Mouse (Mus musculus): ENCODE results near the gene Med17.

The Med17 gene

DNA sequence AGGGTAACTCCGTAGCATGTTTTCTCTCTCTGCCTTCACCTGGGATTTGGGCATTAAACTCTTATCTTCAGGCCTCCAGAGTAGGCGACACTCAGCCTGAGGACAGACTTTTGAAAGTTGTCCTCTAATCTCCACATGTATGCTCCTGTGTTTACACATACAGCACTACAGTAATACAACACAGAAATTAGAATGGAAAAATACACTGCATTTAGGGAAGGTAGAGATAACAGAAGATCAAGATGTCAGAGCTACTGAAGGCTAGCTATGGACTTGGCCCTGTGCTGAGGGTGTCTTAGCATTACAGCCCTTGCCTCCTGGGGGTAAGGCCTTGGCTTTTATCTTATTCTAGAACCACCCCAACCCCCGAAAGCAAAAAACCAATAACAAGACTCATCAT lies 8.7 kb upstream of the Med17 start:
- no peak for DNase-seq (ENCODE audit: low spot score)

DNA sequence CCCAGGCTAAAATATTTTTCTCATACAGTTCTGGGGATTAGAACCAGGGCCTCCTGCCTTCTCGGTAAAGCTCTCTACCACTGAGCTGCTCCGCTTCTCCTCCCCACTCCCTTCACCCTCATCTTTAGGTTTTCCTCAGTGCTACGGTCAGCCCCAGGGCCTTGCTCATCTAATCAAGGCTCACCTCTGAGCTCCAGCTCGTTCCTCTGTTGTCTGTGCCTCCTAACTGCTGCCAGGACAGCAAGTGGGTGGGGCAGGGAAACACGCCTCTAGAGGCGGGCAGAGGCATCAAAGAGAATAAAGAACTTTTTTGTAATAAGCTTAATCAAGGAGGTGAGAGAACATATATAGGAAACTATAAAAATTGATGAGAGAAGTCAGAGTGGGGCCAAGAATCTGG lies 8.1 kb upstream of the Med17 start:
- no peak for DNase-seq (ENCODE audit: low spot score)

DNA sequence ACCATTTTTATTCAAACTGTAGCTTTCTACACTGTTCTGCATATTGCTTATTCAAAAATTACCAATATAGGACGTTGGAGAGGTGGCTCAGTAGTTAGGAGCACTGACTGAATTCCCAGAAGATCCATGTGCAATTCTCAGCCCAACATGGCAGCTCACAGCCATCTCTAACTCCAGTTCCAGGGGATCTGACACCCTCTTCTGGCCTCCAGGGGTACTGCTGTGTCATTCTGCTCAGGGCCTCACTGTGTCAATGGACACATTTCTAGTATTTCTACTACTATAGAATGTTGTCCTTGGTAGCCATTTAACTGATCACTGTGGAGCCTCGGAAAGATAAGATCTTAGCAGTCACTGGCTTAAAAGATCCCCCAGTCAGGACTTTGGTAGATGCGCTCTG lies 5.7 kb upstream of the Med17 start:
- no peak for DNase-seq (ENCODE audit: low spot score)

DNA sequence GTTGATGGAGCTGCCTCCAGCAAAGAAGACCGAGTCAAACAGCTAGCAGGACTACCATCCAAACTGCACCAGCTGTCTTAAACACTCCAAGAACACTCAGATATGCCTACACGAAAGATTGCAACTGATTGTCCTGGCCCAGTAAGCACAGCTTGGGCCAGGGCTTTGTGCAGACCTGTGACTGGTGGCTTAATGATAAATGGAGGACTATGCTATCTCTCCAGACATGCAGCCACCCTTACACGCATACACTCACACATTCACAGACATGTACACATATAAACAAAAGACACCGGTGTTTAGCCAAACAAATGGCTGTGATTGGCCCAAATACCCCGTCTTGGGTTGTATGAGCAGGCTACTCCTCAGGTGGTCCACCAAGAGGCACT lies 754 bp upstream of the Med17 start:
- DNase-seq (ENCODE audit: low spot score): no peak

DNA sequence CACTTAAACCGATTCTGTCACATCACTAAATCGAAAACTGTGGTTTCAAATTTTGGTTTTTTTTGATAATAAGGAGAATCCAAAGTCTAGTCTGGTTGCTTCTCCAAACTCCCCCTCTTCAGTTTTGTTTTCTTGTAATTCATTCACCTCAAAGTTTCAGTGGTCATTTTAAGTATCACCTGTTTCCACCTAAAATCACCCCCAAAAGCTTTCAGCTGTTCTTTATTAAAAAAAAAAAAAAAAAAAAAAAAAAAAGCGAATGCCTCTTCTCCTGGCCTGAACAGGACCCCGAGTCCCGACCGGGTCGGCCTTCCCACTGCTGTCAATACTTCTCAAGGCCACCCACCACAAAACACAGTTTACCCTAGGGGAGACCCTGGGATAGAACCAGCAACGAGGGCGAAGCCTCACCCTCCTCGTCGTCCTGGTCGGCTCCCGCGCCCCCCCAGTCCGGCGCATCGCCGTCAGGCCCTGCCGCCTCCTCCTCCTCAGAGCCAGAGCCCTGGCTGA lies 537 bp downstream of the Med17 start:
- DNase-seq (ENCODE audit: low spot score): no peak

DNA sequence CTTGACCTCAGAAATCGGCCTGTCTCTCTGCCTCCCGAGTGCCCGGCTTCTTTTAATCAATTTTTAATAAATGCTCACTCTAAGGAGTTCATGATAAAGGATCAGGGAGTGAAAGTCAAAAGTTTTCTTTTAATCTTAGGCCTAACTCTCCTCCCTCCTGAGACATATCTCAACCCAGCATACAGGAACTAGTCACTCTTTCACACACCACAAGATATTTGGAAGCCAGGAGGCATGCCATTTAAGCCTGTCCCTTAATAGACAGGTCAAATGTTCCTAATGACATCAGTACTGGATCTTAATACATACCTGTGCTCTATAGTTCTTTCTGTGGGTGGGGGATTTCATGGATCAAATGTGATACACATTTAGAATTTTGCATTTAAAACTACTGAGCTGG lies 1.4 kb downstream of the Med17 start:
- no peak for DNase-seq (ENCODE audit: low spot score)

DNA sequence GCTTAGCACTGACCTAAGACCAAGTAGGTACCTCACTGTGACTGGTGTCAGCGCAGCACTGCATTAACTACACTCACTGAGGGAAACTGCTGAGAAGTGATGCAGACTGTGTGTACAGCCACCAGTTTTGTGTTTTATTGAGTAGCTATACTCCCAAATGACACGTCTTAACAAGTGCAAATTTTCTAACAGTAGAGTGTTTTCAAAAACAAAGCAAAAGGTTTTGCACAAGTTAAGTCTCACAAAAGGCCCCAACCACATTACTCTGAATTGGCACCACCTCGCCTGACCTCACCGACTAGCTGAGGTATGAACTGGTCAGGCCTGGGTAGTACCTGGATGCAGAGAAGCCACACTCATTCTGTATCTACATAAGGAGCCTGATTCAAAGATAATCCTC lies 2.9 kb downstream of the Med17 start:
- no peak for DNase-seq (ENCODE audit: low spot score)

DNA sequence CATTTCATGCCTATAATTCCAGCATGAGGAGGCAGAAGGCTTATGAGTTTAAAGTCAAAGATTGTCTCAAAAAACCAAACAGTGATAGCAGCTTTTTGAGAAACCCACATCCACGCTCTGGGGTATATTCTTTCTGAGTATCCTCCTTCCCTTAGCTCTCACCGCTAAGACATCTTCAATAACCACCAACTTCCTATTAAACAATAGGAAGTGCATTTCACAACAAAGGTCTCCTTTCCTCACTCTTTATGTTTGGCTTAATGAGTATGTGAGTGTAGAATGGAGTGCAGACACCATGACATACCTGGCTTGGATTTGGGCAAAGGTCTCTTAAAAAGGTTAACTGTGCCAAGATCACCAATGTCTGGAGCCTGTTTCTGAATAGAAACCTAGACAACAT lies 5.8 kb downstream of the Med17 start:
- DNase-seq (ENCODE audit: low spot score): no peak

DNA sequence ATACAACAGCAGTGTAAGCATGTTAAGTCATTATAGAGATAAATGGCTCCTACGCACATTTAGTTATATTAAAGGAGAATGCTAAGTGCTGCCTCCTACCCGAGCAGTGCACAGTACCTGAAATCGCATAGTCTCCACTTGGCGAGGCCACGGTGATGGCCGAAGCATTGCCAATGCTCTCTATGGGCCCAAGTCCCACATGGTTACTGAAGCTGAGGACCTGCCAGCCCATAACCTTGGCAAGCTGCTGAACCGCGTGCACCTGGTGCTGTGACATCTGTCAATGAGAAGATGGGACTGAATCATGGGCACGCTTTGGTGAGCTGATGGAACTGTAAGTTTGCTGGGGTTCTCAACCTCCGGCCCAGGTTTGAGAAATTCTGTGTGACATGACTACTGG lies 16.2 kb downstream of the Med17 start:
- no peak for DNase-seq (ENCODE audit: low spot score)

DNA sequence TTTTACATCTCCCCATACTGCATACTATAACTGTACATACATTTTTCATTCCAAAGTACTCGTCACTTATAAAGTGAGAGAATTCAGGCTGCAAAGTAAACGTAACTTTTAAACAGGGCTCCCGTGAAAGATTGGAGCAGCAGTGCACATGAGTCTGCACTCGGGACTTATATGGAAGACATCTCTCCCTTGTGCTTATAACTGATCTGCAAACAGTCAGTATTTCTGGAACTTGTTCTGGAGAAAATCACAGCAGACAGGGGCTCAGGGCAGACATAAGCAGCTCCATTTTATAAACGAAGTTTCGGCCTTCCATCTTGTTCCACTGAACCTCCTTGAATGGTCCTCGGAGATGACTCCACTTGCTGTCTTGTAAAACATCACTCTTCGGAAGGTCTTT lies 17.8 kb downstream of the Med17 start:
- no peak for DNase-seq (ENCODE audit: low spot score)

DNA sequence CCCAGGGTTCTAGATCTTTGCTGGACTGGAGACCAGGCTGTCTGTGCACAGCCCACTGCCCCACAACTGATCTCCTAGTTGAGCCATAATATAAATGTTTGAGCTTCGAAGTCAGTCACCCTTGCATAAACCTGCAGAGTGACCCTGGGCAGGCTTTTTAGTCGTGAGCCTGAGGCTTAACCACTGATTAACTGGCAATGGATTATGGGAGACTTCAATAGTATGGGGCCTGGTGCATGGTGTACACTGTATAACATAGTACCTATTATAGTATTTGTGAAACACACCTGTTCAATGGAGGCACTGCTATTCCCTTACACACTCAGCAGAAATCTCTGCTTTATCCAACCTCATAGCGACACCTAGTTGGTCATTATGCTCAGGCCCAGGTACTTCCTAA lies 23.5 kb downstream of the Med17 start:
- DNase-seq (ENCODE audit: low spot score): no peak

DNA sequence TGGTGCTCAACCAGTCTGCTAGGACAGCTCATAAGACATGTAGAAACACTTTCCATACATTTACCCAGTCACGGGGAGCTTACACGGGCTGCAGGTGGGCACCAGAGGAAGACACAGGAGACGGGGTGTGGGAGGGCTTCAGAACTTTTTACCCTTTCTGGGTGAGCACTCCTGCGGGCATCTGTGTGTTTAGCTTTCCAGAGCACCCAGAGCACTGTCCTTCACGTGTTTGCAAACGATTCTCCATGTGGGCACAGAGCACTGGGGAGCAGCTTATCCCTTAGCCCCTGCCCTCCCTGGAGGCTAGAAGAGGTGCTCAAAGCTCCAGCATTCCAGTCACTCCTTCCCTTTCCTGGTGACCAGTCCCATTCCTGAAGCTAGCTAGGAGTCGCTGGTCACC lies 25.2 kb downstream of the Med17 start:
- DNase-seq (ENCODE audit: low spot score): no peak

DNA sequence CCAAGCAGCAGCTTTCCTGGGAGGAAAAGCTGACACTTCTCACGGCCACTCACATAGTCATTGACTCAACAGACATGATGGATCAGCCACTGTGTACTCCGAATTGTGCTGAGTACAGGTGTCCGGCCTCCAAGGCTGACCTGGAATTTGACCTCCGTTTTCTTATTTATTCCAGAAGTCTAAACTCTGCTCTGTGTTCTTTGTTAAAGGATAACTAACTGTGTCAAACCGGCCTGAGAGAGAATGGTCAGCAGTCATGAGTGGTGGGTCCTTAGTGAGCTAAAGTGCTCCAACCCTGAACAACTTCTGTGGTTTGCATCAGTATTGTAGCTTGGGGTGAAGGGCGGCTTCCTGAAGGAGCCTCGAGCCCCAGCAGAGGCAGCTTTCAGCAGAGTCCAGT lies 27.5 kb downstream of the Med17 start:
- DNase-seq (ENCODE audit: low spot score): no peak

DNA sequence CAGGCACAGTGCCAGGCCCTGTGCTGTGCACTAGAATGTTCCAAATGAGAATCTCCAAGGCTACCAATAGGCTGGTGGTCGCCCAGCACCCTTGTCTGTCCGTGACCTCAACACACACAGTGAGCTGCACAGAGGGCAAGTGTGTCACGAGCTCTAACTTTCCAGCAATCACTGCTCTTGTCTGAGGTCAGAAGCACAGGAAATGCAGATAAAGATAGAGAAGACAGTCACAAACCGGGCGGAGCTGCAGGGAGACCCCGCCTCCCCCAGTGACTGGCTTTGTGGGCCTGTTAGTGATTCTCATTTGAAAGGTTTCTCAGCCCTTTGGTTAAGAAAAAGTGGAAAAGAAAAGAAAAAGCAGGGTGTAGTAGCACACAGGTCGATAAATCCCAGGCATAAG lies 29.4 kb downstream of the Med17 start:
- no peak for DNase-seq (ENCODE audit: low spot score)

DNA sequence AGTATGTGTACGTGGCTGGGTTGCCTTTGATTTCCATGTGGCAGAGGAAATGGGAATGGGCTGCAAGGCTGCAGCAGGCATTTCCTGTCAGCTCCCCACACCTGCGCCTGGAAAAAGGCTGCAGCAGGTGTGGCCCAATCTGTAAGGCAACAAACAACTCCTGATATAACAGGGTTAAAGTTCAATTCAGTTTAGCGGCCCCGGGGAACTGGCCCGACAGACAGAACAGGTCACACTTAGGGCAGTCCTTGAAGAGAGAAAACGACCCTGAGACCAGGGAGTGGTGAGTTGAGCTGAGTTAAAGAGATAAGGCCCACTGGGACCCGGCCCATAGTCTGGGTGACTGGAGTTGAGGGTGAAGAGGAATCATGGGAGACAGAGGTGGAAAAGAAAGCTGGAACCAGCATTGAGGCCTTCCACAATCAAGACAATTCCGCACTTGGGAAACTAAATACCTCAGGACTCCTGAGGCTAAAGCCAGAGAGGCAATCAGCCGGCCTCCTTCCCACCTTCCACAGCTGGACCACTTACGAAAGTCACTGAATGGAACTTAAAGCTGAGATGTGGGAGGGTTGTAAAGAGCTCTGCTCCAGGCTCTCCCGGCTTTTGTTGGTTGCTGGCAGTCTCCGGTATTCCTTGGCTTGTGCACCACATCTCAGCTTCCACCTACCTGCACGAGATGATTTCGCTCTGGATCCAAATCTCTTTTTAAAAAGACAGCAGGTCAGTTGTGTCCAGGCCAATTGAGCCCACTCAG lies 34.2 kb downstream of the Med17 start:
- DNase-seq (ENCODE audit: low spot score): no peak

DNA sequence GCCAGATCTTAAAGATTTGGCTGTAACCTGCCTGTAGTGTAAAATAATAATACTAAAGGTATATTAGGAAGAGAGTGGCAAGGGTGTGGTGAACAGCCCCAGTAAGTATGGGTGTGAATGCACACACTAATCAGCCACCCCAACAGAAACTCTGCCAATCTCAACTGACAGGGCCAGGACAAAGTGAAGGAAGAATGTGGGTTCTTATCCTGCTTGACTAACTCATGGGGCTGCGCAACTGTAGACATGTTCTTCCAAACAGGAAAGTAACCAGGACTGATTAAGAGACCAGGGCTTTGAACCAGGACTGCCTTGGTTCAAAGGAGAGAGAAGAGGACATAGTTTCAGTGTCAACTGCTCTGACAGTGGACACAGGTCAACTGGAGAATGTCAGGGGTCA lies 37.6 kb downstream of the Med17 start:
- DNase-seq (ENCODE audit: low spot score): no peak

DNA sequence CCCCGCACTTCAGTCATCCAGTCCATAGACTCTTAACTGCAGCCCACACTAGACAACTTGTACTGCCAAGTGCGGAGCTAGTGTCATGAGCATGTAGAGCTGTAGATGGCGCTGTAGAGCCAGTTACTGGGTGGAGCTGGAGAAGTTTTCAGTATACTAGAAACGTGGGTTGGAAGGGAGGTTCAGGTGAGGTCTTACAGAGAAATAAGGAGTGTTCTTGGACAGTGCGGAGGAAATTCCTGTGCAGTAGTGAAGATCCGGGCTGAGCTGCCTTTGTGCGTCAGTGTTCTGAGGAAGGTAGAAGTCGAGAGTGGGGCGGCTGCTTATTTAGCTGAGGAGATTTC lies 38.2 kb downstream of the Med17 start:
- DNase-seq (ENCODE audit: low spot score): peak; percentile 35

DNA sequence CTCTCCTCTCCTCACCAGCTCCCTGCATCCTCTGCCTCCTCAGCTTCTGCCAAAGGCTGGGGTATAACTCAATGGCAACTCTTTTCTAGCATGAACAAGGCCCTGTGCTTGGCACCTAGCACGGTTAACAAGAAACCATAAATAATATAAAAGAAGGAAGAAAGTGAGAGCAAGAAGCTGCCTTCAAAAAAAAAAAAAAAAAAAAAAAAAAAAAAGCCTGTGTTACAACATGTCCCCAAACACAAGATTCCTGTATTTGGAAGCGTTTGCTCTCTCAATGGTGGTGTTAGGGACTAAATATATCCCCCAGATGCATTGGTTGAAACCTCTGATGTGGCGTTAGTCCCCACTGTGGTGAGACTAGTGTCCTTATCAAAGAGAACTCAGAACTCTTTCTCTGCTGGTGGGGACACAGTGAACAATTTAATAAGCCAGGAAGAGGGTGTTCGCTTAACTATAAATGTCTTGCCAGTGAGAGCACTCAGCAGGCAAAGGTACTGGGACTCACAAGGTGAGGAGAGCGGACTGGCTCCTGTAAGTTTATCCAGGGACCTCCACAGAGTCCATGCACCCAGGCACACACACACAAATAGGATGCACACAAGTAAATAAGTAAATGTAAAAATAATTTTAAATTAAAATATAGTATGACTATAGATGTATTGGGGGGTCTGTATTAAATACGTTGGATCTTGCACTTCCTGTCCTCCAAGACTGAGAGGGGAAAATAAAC lies 38.7 kb downstream of the Med17 start:
- no peak for DNase-seq (ENCODE audit: low spot score)

DNA sequence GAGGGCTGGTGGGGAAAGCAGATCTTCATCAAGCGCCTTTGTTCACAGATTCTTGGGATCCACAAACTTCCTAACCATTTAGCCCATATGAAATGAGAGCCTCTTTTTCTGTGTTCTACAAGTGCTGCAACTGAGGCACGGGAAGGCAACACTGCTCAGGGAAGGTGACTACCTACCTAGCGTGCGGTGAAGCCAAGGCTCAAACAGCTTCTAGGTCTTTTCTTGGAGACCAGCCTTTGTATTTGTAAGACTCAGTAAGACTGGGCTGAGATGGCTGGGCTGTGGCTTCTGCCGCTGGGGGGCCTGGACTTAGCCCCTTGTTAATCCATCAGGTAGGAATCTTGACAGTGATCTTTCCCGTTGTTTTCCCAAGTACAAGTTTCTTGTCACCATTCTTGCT lies 39.7 kb downstream of the Med17 start:
- no peak for DNase-seq (ENCODE audit: low spot score)

DNA sequence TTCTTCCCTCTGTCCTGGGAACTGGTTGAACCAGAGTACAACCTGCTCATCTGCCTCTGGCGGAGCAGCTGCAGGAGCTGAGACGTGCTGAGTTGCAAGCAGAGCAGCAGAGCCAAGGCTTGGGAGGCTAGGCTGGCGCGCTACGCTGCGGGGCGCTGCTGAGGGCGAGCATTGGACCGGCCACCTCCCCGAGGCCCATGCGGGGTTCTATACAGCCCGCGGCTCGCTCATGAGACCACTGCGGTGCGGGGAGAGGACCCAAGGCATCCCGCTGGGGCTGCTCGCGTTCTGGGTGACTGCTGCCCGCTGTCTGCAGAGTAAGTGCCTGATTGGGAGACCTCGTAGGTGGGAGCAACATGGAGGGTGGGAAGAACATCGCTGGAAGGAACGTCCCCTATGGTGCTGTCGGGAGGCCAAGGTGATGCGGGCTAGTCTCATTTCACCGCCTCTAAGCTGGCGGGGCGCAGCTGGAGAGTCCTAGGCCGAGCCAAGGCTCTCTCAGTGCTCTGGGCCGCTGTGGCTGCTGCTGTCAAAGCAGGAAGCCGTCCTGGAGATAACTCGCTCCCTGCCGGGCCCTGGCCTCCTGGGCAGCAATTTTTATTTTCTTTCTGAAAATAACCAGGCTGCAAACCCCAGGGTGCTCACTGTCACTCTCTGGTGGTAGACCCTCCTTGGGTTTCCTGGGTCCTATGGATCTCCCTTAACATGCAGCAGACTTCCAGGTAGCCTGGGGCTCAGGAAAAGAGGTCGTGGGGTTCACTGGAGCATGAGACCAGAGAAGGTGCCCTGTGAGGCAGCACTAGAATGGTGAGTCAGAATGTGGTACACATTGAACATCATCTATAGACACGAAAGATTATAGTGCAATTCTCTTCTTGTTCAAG lies 40.4 kb downstream of the Med17 start, which contains the start of gene Vstm5:
Gene Vstm5, plus strand, starts transcription at position 4 of the 884 bp plus-strand sequence.
- peak; percentile 21 for DNase-seq (ENCODE audit: low spot score)

DNA sequence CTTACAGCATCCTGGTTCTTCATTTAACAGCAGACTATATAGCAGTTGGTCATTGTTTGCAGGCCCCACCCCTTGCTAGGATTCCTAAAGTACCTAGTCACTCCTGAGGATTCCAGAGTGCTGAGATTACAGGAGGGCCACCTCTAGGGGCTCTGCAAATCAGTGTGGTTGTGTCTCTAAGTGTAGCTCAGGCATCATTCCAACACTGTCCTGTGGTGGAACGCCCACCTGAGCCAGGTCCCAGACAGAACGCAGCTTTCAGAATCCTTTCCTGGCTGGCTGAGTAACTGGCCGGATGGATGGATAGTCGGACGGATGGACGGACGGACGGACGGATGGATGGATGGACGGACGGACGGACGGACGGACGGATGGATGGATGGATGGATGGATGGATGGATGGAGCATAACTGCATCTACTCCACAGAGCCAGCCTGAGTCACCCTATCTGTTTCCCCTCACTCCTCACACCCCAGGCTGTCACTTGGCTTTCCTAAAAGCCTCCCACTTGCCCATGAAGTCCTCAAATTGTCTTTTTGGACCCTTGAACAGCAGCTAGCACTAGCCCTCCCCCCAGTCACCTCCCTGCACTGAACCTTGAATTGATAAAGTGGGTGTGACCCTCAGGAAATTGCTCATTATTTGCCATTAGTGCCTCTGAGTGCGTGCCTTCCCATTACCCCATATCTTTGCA lies 41.3 kb downstream of the Med17 start:
- no peak for DNase-seq (ENCODE audit: low spot score)
